In genomic region chr5:74289957-74290356, GRCm38 (mm10) we compare ENCODE assay signal across 25 mouse cellular contexts.
A peak's percentile ranks its signal among the peaks of the same experiment; 100 is the strongest.
DNase-seq lines count a peak whose midpoint lies in the region; ATAC-seq lines count a peak whose summit lies in the region.
"Had no signal": no experiment of that assay in that cellular context is flagged by ENCODE, and none has a peak within 500 bp of the region (broad histone marks: within the 10 kb centered on the region; RNA-seq: fewer than 3 reads in every experiment).

No protein-coding gene starts in this region.

- 61% methylated on average over 6 of the region's 6 CpGs for WGBS in neural tube, embryonic 13.5 days
- WGBS in neural tube, embryonic 15.5 days, result 66% methylated on average over 6 of the region's 6 CpGs
- WGBS in intestine, embryonic 15.5 days, result 67% methylated on average over 6 of the region's 6 CpGs

- peak overlapping the region; percentile 46 for H3K27ac ChIP-seq in neural tube, embryonic 13.5 days (replicated peaks)
- no peak overlapping the region for H3K27ac ChIP-seq in neural tube, embryonic 15.5 days (replicated peaks)
- H3K27ac ChIP-seq in intestine, embryonic 15.5 days, result no peak overlapping the region
- H3K27ac ChIP-seq: forebrain, embryonic 10.5 days; forebrain, embryonic 15.5 days; heart, embryonic 15.5 days; hindbrain, embryonic 10.5 days; hindbrain, embryonic 13.5 days had no signal

- H3K9me3 ChIP-seq in neural tube, embryonic 13.5 days, result no peaks in the 10 kb centered on the region
- H3K9me3 ChIP-seq in neural tube, embryonic 15.5 days (replicated peaks), result no peaks in the 10 kb centered on the region
- H3K9me3 ChIP-seq in intestine, embryonic 15.5 days, result no peaks in the 10 kb centered on the region
- H3K9me3 ChIP-seq: forebrain, embryonic 10.5 days; forebrain, embryonic 15.5 days; heart, embryonic 12.5 days; heart, embryonic 15.5 days; hindbrain, embryonic 10.5 days; hindbrain, embryonic 13.5 days had no signal

- H3K9ac ChIP-seq in neural tube, embryonic 13.5 days, result no peak overlapping the region
- no peak overlapping the region for H3K9ac ChIP-seq in neural tube, embryonic 15.5 days (replicated peaks)
- no peak overlapping the region for H3K9ac ChIP-seq in intestine, embryonic 15.5 days
- H3K9ac ChIP-seq: forebrain, embryonic 15.5 days; heart, embryonic 12.5 days; heart, embryonic 15.5 days; hindbrain, embryonic 13.5 days had no signal

- H3K4me3 ChIP-seq in neural tube, embryonic 13.5 days, result no peak overlapping the region
- H3K4me3 ChIP-seq in neural tube, embryonic 15.5 days (replicated peaks), result no peak overlapping the region
- no peak overlapping the region for H3K4me3 ChIP-seq in intestine, embryonic 15.5 days (replicated peaks)
- H3K4me3 ChIP-seq: forebrain, embryonic 10.5 days; forebrain, embryonic 15.5 days; heart, embryonic 12.5 days; heart, embryonic 15.5 days; hindbrain, embryonic 10.5 days; hindbrain, embryonic 13.5 days had no signal

- ATAC-seq in neural tube, embryonic 13.5 days (ENCODE audit: low read depth), result no peak
- ATAC-seq in neural tube, embryonic 15.5 days (ENCODE audit: low FRiP score), result no peak
- no peak for ATAC-seq in intestine, embryonic 15.5 days
- ATAC-seq: CD4-positive, CD25-positive, alpha-beta regulatory T cell, adult 4 months; forebrain, embryonic 15.5 days; hindbrain, embryonic 16.5 days had no signal

- no peaks in the 10 kb centered on the region for H3K36me3 ChIP-seq in neural tube, embryonic 13.5 days
- no peaks in the 10 kb centered on the region for H3K36me3 ChIP-seq in neural tube, embryonic 15.5 days
- H3K36me3 ChIP-seq in intestine, embryonic 15.5 days, result no peaks in the 10 kb centered on the region
- H3K36me3 ChIP-seq: forebrain, embryonic 10.5 days; forebrain, embryonic 15.5 days; heart, embryonic 12.5 days; heart, embryonic 15.5 days; hindbrain, embryonic 10.5 days; hindbrain, embryonic 13.5 days had no signal

- H3K4me1 ChIP-seq in neural tube, embryonic 13.5 days (replicated peaks), result peaks cover 18% of the 10 kb centered on the region
- H3K4me1 ChIP-seq in neural tube, embryonic 15.5 days, result peaks cover 12% of the 10 kb centered on the region
- H3K4me1 ChIP-seq in intestine, embryonic 15.5 days (replicated peaks), result no peaks in the 10 kb centered on the region

- DNase-seq in retina, adult 2 months (ENCODE audit: low read depth, low spot score), result peak; percentile 43
- DNase-seq in retina, postnatal 7 days (ENCODE audit: low read depth, low spot score), result peak; percentile 56
- no peak for DNase-seq in lung, postnatal 14 days
- DNase-seq: adrenal gland, adult 2 months; adrenal gland, postnatal 14 days; cerebellum, adult 11-12 months; cerebellum, adult 8-10 months; cerebellum, postnatal 10 days; cerebellum, postnatal 36 days; embryo, embryonic 11 days; gastrocnemius, postnatal 25 days; heart, adult 18-20 months; heart, postnatal 10 days; heart, postnatal 36 days had no signal

- H3K27me3 ChIP-seq in neural tube, embryonic 13.5 days, result no peaks in the 10 kb centered on the region
- no peaks in the 10 kb centered on the region for H3K27me3 ChIP-seq in neural tube, embryonic 15.5 days (replicated peaks)
- no peaks in the 10 kb centered on the region for H3K27me3 ChIP-seq in intestine, embryonic 15.5 days (replicated peaks)
- H3K27me3 ChIP-seq: forebrain, embryonic 15.5 days; heart, embryonic 12.5 days; heart, embryonic 15.5 days; hindbrain, embryonic 13.5 days had no signal

- H3K4me2 ChIP-seq in neural tube, embryonic 13.5 days, result no peak overlapping the region
- H3K4me2 ChIP-seq in neural tube, embryonic 15.5 days, result no peak overlapping the region
- no peak overlapping the region for H3K4me2 ChIP-seq in intestine, embryonic 15.5 days (replicated peaks)
- H3K4me2 ChIP-seq: forebrain, embryonic 15.5 days; heart, embryonic 12.5 days; heart, embryonic 15.5 days; hindbrain, embryonic 13.5 days had no signal
